Mouse (Mus musculus): ENCODE measurements around the gene Gna12. TPM values are rescaled to one million over a fixed set of nuclear protein-coding genes. Genes with fewer than 3 reads are reported as not detected.

The Gna12 gene
- total RNA-seq, 2 experiments from 2014 or later: 106 to 124 TPM

GRCm38 (mm10) chr5:140798775-140799174, 31.5 kb downstream of the Gna12 start:
- DNase-seq (ENCODE audit: low spot score in 2 of 2): no peak

DNA sequence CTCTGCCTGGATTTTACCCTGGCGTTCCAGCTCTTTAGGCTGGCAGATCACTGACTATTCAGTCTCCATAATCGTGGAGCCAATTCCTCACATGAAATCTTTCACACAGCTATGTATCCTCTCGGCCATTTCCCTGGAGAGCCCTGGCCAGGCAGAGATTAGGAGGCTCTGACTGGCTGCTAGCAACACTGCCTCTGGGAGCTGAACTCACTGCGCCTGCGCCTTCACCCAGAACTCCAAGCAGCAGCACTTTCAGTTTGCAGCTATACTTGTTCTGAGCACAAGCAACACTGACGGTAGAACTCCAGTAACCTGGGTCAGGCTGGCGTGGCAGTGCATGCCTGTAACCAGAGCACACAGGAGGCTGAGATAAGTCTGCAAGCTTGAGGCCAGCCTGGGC, 32.1 kb downstream of the Gna12 start:
- peak in 1 of 2 experiments; percentile 44 for DNase-seq (ENCODE audit: low spot score in 2 of 2)

DNA sequence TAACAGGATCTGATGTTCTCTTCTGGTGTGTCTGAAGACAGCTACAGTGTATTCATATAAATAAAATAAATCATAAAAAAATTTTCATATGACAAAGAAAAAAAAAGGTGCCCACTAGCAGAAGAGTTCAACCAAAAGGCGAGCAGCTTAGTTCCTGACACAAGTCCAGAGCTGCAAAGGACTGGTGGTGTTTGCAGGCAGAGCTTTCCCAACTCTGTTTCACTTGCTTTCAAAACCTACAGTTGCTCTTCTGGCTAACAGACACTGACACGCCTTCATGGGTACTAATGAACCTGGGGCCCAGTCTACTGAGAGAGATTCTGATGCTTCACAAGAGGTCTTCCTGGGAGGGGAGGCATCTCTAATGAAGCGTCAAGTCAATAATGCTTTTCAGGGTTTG, 34.2 kb downstream of the Gna12 start:
- no peak for DNase-seq (ENCODE audit: low spot score in 2 of 2)

GRCm38 (mm10) chr5:140795176-140795575, 35.1 kb downstream of the Gna12 start:
- no peak for DNase-seq (ENCODE audit: low spot score in 2 of 2)

- no peak for DNase-seq (ENCODE audit: low spot score in 2 of 2)
Measured at GRCm38 (mm10) chr5:140794753-140795152, 35.5 kb downstream of the Gna12 start.

- no peak for DNase-seq (ENCODE audit: low spot score in 2 of 2)
Measured at GRCm38 (mm10) chr5:140792233-140792632, 38.0 kb downstream of the Gna12 start.

DNA sequence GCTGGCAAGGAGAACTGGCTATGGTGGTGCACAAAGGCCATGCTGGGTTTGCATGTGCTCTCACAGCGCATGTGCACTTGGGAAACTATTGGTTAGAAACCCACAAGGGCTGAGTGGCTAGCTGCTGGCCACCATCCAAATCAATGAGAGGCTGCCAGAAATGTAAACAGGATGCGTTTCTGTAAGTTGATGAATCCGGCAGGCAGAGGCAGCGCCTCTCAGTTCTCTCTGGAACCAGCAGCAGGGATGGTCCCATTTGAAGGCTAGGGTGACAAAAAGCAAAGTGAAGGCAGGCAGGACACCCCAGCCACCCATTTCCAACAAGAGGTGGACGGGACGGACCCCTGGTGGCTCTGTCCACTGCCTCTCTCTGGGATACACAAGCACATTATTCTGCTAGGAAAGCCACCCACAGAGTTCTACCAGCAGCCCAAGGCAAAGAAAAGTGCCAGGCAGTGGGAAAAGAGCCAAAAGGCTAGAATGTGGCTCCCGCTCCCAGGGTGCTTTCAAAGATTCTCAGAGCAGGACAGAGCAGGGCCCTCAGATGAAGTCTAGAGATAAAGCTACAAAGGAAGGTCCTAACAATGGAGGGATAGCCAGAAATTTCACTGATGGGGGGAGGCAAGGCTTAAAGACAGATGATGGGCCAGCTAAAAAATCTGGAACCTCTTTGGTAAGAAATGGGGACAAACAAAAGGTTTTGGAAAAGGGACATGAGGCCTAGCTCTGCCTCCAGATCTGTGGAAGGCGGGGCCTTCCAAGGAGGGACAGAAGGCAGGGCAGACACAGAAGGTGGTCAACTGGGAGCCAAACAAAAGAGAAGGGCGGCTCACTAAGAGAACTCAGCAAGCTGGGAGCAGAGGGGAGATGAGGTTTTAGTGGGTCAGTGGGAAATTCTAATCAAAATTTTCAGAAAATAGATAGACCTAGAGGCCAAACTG, 39.0 kb downstream of the Gna12 start:
- DNase-seq (ENCODE audit: low spot score in 2 of 2): peak in 1 of 2 experiments; percentile 41

DNA sequence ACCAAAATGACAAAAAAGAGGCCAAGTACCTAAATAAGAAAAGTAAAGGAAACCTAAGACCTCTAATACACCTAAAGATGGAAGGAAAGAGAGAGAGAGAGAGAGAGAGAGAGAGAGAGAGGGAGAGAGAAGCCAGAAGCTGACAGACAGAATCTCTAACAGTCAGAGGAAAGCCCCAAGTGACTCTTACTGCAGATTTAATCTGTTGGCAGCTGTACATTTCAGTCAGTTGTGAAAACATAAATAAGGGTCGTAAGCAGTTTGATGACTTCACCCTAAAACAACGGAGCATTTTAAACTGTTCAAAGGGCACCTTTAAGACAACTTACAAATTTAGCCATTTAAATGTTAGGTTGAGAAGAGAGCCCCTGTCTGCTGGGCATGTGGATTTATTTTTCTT, 39.8 kb downstream of the Gna12 start:
- DNase-seq (ENCODE audit: low spot score in 2 of 2): no peak

GRCm38 (mm10) chr5:140789561-140789960, 40.7 kb downstream of the Gna12 start:
- no peak for DNase-seq (ENCODE audit: low spot score in 2 of 2)

GRCm38 (mm10) chr5:140785240-140785872, 44.9 kb downstream of the Gna12 start:
- DNase-seq (ENCODE audit: low spot score in 2 of 2): no peak

GRCm38 (mm10) chr5:140784288-140784687, 45.9 kb downstream of the Gna12 start:
- DNase-seq (ENCODE audit: low spot score in 2 of 2): no peak

GRCm38 (mm10) chr5:140783577-140783976, 46.7 kb downstream of the Gna12 start:
- no peak for DNase-seq (ENCODE audit: low spot score in 2 of 2)

DNA sequence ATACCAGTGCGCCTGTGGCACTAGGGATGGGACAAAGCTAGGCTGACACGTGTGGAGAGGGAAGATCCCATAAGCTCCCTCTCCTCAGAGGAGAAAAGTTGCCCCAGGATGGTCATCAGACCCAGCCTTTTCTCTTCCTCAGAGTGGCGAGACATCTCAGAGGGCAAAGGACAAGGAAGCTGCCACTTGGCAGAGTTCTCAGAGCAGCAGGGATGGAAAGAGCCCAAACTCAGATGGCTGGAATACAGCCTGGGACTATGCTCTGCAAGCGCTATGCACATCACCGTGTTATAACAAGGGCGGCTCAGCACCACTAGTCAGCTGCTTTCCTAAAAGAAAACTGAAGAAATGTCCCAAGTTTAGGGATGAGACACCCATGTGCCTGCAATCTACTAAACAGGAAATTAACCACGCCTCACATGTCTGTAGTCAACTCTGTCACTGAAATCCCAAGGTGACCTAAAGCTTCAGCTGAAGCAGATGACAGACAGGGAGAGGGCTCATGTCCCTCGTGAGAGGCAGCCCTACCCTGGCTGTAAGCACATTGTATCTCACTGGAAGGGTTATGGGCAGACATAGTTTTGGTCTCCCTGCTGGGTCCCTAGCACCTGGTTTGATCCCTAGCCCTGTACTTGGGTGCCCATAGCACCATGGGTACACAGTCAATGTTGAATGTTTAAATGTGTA, 48.2 kb downstream of the Gna12 start:
- no peak for DNase-seq (ENCODE audit: low spot score in 2 of 2)

DNA sequence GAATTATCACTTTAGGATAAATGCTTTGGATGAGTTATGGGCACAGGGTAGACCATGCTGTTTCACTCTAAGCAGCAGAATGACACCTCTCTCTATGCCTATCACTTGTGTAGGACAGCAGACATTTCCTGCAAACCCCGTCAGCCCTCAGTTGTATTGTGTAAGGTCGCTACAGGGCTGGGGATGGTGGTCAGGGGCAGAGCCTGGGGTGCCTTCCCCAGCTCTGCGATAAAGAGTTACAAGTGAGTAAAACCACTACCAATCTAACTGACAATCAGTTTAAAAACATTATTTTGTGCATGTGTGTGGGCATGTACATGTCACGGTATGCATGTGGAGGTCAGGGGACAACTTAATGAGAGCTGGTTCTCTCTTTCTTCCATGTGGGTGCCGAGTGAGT, 49.1 kb downstream of the Gna12 start:
- no peak for DNase-seq (ENCODE audit: low spot score in 2 of 2)

GRCm38 (mm10) chr5:140776968-140777367, 53.3 kb downstream of the Gna12 start:
- DNase-seq (ENCODE audit: low spot score in 2 of 2): no peak

GRCm38 (mm10) chr5:140775111-140775510, 55.1 kb downstream of the Gna12 start:
- no peak for DNase-seq (ENCODE audit: low spot score in 2 of 2)

- DNase-seq (ENCODE audit: low spot score in 2 of 2): no peak
Measured at GRCm38 (mm10) chr5:140772158-140772557, 58.1 kb downstream of the Gna12 start.

DNA sequence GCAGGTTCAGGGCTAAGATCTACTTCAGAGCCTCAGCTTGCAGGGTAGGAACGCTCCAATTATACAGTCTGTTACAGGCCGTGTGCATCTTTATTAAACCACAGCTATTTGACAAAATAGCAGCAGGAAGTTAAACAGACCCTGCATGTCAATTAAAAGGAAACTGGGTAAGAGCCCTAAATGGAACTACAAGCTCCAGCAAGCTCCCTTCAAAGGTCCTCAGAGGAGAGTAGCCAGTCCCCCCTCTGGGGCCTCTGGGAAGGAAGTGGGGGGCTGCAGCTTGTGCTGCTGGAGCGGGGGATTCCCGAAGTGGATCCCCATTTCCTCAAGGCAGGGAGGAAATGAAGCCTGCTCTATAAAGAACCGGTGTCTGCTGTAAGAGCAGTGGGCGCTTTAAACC, 58.6 kb downstream of the Gna12 start:
- DNase-seq (ENCODE audit: low spot score in 2 of 2): no peak

DNA sequence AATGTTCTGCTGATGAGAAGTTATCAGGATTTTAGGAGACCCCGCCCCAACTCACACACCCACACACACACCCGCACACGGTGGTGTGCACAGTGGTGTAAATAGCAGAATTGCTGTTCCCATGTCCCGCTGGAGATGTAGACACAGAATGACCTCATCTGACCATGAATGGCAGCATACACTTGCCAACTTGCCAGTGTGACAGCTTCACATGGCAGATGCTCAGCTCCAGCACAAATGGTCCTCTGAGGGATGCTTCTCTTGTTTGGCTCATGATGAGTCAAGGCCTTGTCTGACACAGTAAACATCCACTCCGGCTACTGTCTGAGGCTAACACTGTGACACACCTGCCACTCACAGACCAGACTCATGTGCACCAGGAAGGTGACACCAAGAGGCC, 61.9 kb downstream of the Gna12 start:
- DNase-seq (ENCODE audit: low spot score in 2 of 2): no peak

DNA sequence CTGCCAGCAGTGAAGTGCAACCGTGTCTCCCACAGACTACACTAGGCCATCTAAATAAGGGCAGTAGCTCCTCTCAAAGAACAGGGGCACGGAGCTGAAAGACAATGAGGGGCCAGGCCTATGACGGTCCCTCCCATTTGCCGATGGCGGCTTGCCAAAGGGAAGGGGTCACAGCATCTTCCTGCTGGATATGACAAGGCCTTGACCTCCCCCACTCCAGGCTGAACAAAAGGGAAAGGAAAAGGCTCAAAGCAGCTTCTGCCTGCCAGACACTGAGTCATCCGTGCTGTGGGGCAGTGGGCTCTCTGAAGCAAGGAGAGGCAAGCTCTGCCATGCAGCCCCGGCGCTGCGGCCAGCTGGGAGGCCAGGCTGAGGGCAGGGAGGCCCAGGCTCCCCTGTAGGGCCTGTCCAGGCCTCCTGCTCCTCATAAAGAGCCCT, 62.5 kb downstream of the Gna12 start:
- DNase-seq (ENCODE audit: low spot score in 2 of 2): peak; percentile 81 to 83

DNA sequence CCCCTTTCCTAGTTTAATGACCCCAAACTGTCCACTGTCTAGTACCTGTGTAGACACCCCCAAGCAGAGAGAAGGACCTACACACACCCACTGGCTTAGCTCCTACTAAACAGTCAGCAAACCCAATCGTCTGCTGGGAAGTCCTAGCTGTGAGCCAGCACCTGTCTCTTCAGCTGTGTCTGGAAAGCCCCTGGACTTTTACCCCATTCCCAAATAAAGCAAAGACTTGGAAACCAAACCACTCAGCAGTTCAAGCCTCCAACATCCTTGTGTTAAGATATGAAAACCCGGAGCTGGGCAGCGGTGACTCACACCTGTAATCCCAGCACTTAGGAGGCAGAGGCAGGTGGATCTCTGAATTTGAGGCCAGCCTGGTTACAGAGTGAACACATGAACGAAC, 63.7 kb downstream of the Gna12 start:
- DNase-seq (ENCODE audit: low spot score in 2 of 2): no peak
